Mouse (Mus musculus) induced T-regulatory cell, adult 2 months (primary cell): ENCODE results near the gene Ism1.

ENCODE experiments used
- DNase-seq: peaks from one replicate; pipeline ENCODE4 v3.0.0-alpha.2; 2012; ENCODE audit warnings: low read depth

Gene Ism1

DNA sequence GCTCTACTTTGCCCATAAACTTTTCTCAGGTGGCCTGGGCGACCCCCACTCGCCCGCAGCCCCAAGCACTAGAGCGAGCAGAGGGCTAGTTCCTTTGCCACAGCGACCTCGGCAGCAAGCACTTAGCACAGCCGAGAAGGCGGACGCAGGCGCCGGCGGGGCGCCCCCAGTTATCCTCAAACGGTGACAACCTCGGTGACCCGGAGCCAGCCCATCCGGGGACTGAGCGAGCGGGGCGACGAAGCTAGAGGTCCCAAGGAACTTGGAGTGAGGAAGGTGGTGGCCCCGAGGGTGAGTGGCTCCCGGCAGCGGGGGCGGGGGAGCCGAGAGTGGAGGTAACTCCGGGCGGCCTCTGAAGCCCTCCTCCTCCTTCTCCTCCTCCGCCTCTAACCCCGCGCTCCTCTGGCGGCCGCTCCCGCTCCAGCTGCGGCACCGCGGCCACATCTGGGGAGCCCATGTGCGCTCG is at the start of gene Ism1:
Ism1 (plus strand) TSS at position 370 of the 466 bp plus-strand sequence.
- peak; percentile 6 for DNase-seq

DNA sequence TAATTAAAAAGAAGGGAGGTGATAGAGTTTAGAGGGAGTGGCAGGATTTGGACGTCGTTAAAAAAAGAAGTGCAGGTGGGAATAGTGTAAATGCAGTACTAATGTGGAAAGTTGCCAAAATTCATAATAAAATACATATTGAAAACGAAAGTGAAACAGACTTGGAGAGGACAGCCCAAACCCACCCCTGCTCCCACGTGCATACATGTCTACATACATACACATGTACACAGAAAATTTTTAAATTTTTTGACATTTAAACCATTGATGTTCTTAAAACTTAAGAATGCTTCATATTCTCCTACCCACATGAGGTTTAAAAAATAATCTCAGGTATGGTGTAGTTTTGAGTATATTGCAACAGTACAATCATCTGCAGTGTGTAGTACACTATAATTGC is 49.2 kb upstream of the Ism1 start:
- peak; percentile 2 for DNase-seq

DNA sequence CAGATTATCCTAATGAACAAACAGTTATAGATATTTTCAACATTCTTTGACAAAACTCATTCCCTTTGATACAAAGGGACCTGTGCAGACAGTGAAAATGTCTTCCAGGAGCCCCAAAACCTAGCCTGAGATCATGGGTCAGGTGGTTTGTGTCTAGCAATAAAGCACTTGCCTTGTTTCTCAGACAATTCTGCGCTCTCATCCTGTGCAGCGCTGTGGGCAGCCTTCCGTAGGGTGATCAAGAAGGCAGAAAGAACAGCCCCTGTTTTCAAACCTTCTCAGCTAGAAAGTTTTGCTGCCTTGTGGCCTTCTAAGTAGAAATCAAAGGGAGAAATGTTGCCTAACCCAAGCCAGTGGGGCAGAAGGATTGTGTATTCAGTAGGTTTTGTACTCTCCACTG is 48.3 kb upstream of the Ism1 start:
- no peak for DNase-seq

DNA sequence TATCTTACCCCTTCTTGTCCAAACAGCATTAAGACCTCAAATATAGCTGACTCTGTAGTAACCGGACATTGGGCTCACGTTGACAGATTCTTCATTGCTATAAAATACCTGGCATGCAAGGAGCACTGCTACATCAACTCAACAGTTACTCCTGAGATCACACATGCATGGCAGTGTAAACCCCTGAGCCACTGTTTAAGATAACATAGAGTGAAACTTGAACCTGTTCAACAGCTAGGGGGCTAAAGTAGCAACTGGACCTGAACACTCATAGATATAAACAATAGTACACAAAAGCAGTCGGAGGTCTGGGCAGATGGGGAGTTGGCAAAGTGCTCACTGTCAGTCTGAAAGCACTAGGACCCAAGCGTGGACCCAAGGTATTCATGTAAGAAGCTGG is 43.5 kb upstream of the Ism1 start:
- DNase-seq: no peak

DNA sequence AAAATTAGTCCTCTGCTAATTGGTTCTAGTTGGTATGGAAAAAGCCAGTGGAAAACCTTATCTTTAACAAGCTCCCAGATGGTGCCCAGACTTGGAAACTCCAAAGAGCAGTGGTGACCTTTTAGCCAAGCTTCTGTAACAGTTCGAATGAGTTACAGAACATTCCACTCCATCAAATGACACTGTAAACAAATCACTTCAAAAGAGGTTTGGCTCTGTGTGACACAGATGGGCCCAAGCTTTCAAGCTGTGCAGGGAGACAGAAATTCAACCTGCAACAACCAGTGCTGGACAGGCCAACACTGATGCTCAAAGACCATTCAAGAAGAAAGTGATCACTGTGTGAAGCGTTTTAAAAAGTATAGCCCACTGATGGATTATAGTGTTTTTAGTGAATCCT is 40.1 kb upstream of the Ism1 start:
- no peak for DNase-seq

DNA sequence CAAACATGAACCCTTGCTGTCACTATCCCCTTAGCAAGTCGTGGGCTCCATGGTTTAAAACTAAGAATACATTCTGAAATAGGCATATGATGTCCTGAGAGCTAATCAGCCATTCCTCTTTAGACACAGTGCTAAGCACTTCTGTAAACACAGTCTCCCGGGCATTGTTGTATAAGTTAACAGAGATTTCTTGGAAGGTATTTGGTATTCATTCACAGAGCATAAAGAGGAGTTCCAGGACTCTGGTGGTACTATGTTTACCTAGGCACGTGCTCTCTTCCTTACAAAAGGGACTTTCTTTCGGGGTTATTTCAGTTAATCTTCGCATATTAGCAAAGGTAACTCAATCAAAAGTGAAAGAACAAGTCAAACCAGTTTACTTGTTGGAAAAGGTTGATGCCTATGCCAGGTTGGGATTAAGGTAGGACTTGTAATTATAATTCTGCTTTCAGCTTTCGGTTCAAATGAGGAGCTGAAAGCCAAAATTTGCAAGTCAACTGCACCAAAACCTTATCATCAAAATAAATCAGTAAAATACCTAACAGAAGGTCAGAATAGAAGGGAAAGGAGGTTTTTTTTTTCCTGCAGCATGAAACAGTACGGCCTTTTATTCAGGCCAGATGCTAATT is 36.1 kb upstream of the Ism1 start:
- DNase-seq: no peak

DNA sequence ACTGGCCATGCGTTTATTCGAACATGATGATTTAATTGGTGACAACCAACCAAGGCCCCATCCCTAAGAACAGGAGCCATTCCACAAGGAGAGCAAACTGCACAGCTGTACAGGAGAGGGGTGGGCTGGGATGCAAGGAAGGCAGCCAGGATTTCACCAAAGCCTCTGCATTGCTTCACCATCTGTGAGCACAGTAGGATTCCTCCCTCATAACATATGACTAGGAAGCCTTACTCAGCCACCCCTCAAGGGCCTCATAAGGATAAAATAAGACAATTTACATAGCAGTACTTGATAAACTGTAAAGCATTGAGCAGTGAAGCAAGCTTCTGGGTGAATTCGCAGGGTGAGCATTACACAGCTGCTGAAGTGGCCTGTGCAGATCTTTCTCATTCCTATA is 28.5 kb upstream of the Ism1 start:
- DNase-seq: no peak

DNA sequence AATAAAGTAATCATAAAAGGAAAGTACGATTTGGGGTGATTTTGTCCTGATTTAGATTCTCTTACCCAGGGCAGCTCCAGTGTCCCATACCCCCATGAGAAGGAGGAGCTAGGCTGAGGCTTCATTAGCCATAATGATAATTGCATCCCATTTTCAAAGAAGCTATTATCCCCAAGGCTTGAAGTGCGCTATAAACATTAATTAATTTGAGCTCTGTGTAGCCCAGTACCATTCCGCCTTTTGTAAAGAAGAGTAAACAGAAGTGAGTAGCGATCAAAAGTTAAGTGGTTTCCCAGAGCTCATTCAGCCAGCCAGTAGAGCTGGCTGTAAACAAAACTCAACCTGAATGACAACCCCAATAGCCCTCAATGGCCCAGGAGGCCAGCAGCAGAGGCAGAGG is 21.2 kb upstream of the Ism1 start:
- DNase-seq: no peak

DNA sequence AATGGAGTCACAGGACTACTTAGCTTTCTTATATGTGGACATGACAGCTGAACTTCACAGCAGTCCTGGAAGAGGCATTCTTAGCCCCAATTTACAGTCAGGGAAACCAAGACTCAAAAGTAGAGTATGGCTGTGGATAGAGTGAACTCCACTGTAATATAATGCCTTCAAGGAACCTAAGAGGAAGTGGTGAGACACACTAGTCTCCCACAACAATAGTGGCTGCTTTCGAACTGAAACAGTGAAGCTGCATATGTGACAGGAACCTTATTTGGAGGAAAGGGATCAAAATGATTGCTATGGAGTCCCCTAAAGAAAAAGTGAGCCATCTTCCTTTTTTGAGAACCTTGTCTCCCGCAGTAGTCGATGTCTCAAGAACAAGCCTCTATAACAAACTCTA is 6.1 kb upstream of the Ism1 start:
- no peak for DNase-seq

DNA sequence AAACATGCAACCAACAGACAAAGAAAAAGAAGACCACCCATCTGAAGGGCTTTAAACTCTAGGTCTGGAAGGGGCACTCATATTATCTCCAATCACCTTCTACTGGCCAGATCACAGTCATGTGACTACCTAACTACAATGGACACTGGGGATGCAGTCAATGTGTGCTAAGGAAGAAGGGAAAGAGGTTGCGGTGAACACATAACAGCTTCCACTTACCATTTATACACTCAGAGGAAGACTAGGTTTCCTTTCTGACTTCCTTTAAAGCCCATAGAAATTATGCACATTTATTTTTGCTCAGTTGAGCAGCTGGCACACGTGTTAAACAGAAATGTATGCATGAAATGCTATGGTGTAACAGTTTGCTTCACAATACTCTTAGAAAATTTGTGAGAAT is 5.6 kb upstream of the Ism1 start:
- no peak for DNase-seq

DNA sequence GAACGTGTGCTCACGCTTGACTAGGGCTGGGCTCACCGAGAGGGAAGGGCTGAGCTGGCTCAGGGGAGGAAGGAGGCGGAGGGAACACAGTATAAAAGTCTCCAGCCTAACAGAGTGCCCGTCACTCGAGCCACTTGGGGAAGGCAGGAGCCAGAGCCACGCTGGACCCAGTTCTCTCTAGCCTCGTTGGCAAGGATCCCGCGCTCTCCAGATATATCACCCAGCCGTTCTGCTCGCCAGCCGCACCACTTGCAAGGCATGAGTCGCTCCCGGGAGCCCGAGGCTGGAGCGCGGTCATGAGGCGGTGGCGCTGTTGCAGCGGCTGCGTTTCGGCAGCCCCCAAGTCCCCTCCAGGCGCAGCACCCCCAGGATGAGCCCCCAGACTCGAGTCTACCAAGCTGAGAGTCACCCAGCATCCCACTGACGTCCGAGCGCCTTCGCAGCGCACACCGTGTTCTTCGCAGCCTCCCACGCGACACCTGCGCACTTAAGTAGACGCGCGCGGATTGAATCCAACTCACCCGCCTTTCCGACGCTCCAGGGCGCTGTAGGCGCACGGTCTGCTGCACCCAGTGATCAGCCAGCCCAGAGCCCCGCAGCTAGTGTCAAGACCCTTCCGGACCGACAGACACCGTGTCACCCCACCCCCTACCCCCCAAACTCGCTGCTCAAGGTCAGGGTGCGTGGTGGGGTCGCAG is 764 bp upstream of the Ism1 start:
- peak; percentile 7 for DNase-seq

DNA sequence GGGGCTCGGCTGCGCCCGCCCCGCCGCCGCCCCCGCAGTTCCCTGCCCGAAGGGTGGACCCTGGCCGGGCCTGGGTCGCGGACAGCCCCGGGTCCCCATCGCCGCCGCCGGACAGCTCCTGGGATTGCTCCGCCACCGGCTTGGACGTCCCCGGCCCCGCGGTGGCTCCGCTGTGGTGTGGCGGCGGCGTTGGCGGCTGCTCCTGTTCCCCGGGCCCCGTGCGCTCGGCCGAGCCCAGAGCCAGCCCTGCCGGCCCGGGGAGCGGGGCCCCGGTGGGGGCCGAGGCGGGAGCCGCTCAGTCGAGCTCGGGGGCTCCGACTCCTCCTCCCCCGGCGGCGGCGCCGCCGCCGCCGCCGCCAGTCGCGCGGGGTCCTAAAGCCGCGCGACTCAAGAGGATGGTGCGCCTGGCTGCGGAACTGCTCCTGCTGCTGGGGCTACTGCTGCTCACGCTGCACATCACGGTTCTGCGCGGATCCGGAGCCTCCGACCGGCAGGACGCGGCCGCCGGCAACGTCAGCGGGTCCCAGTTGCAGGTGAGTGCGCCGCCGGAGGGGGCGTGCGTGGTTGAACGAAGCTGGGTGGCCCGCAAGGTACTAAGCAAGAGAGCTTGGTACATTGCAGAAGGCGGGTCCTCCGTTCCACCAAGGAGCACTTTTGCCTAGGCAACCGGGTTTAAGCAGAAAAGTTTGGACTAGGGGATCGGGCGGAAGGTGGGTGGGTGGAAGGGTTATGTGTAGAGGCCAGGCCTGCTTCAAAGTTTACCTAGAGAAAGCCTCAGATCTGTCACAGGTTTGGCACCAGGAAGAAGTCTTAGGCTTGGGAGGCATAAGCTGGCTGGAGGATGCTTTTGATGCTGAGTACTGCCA is 530 bp downstream of the Ism1 start:
- DNase-seq: peak; percentile 7

DNA sequence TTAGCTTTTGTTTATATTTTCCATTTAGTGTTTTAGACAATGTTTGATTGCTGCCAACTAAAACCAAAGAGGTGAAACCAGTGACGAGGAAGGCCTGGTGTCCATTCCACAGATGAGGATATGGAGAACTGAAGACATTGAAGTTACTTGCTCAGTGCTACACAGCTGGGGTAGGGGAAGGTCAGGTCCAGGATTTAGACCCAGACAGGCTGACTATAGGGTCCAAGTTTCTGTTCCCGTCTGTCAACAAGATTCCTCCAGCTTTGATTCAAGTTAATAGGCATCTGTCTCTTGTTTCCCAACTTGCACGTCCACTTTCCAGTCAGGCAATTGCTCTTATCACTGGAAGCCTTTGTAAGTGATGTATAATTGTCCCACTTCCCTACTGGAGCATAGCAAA is 4.6 kb downstream of the Ism1 start:
- no peak for DNase-seq

DNA sequence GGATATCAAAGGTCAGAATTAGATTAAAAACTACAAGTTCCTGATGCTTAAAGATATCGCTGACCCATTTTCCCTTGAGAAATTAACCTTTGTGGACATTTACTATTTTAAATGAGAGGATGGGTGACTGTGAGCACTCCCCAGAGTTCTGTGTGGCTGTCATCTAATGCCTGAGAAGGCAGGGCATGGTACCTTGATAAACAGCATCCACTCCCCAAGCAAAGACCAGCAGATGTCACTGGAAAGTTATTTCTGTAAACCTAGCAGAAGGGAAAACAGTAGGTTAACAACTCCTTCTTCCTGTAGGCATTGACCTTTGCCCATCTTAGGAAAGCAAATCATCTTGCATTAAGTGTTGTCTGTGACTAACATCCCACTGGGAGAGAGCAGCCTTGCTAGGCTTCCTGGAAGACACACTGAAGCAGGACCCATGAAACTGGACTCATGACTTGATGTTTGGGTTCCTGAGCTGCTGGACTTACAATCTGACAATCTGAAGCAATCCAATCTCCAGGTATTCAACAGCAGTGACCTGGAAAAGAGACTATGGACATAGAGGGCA is 11.5 kb downstream of the Ism1 start:
- no peak for DNase-seq

DNA sequence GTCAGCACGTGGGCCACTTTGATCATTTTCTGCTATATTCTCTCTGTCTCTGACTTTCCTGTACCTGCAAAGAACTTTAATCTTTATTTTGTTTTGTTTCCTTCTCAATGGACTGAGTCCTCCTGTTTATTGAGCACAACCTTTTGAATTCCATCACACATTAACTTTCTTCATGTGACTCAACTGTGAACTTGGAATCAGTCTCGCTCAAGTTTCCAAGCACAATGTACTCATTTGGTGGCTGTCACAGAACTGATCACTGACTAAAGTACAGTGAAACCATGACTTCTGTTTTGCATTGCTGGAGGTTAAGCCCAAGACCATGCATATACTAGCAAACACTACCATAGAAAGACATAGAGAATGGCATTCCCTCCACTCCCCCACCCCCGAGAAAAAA is 15.5 kb downstream of the Ism1 start:
- no peak for DNase-seq

DNA sequence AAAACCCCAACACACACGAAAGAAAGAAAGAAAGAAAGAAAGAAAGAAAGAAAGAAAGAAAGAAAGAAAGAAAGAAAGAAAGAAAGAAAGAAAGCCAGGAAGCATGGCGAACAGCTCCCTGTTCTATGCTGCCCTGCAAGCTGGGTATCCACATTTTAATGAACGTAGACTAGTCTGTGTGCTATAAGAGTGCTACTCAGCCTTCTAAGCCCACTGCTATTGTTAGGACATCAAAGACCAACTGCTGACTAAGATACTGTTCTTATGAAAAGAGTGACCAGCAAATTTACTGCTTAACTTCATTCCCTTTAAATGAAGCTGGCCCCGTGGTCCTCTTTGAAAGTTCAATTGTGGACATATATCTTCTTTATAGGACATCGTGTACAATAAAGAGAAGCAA is 16.7 kb downstream of the Ism1 start:
- DNase-seq: no peak

DNA sequence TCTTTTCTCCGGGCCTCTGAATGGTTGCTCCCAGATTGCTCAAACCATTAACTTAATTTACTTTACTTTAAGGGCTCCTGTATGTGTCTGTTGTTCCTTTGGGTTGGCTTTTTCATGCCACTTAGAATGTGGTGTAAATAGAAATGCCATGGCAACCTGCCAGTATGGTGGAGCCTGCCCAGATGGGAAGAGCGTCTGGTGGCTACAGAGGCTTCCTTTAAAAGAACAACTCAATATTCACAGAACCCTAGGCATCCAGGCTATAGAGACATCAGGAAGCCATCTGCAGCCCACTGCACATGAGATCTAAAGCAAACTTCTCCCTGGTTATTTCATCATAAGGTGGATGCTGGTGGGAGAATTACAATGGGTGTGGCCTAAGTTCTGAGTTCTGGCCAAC is 18.6 kb downstream of the Ism1 start:
- DNase-seq: no peak

DNA sequence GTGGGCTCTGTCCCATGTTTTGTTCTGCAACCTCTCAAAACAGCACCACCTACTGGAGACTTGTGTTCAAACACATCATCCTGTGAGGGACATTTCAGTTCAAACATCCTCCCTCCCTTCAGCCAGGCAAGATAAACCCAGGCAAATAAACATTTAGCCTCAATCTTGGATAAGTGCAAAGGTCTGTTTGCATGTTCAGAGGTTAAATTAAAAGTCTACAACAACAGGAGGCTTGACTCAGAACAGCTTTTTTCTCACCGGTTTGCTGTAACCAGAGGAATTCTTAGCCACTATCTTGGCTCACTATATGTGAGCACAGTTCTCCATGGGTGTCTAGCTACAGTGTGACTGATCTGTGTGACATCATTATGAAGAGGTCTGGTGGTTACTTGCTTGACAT is 22.6 kb downstream of the Ism1 start:
- DNase-seq: no peak

DNA sequence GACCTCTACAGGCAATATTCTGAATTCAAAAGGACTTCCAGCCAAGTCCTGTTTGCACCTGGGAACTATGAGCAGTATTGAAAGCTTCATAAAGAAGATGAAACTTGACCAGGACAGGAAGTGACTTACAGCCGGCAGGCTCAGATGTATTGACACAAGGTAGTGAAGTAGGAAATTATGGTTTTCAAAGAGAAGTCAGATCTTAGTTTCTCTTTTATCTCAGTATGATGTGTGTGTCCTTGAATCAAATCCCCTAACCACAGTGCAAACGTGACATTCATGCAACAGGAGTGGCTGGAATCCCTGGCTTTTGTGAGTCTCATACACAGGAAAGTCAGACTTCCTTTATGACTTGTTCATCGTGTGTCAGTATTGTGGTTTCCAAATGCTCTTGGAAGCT is 27.0 kb downstream of the Ism1 start:
- DNase-seq: no peak

DNA sequence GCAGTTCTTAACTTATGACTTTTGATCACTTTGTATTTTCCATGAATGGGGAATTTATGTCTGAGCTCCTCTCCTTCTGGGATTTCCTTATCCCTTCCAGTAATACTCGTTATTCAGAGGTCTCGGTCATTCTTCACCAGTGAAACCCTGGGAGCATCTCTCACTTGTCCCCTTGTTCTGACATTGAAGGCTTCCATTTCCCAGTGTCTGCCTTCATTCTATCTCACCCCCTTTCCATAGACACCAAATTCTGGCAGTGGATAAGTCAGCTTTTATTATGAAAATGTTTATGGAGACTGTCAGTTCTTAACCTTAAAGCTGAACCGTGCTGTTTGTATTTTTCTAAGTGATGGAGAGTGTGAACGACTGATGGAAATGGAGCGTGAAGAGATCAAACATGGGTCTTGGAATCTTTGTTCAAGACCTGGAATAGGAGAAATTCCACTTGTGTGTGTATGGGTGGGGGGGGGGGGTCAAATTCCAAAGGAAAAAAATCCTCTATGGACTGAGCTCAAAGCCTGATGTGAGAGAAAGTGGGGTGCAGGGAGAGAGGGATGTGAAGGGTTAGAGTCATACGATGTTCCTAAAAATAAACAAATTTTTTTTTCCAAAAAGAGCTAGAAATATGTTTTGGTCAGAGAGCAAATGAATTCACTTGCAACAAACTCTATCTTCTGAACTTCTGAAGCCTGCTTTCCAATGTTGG is 30.4 kb downstream of the Ism1 start:
- DNase-seq: no peak

DNA sequence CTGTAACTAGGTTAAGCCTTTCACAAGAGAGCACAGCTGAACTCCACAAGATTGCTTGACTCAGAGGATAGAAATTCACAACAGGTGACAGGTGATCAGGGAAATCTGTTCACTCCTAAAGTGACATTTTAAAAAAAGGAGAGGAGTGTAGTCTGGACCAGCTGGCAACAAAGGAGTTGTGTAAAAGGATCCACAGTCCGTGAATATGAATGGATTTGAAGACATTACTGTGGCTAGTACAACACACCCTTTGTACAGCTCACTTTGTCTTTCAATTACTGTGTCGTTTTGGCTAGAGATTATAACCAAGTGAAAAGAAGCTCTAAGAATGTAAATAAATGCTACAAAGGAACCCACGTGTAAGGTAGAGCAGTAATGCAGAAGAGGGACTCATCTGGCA is 33.7 kb downstream of the Ism1 start:
- DNase-seq: no peak

DNA sequence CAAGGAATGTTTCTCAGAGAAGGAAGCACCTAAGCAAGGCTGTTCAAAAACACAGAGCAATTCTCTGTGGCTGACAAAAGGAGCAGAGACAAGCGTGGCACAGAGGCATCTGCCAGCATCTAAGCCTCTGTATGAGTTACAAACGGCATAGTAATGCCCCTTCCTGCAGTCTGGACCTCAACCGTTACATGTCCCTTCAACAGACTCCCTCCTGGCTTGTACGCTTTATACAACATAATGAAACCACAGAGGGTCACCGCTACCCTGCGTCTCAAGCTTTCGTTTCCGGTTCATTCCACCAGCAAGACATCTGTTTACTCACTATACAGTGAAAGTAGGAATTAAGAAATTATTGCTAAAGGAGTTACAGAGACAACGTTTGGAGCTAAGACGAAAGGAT is 34.1 kb downstream of the Ism1 start:
- no peak for DNase-seq
